Mouse (Mus musculus): ENCODE measurements around the gene Kalrn. TPM values are rescaled to one million over a fixed set of nuclear protein-coding genes. Genes with fewer than 3 reads are reported as not detected.

Kalrn gene
- polyA plus RNA-seq, 1 experiment from 2014 or later: 12.7 TPM

DNA sequence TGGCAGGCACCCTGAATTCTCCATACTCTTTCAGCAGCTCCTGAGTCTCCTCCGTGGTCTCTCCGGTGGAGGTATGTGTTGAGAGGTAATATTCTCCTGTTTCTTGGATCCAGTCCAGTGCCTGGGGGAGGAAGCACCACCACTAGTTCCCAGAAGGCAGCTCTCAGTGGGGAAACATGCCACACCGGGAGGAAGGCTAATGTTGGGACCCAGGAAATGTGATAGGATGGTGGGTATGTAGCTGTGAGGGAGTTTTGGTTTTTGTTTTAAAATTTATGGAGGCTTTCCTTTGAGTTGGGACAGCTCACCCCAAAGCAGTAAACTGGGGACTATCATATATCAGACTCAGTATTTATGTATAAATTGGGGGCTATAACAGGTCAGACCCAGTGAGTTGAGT lies 361.2 kb downstream of the Kalrn start:
- no peak overlapping the region for H3K4me2 ChIP-seq
- no peak for DNase-seq
- no peak for ATAC-seq (ENCODE audit: low read depth)
- no peaks in the 10 kb centered on the region for H3K9me3 ChIP-seq (replicated peaks)
- no peaks in the 10 kb centered on the region for H3K36me3 ChIP-seq
- WGBS (ENCODE audit: insufficient replicate concordance): 71% methylated on average over 3 of the region's 3 CpGs
- H3K27me3 ChIP-seq: no peaks in the 10 kb centered on the region
- H3K27ac ChIP-seq: no peak overlapping the region
- no peak overlapping the region for H3K9ac ChIP-seq
- no peaks in the 10 kb centered on the region; the same call in 1 of the 2 replicates for H3K4me1 ChIP-seq (replicated peaks)
- no peak overlapping the region for H3K4me3 ChIP-seq (replicated peaks)

DNA sequence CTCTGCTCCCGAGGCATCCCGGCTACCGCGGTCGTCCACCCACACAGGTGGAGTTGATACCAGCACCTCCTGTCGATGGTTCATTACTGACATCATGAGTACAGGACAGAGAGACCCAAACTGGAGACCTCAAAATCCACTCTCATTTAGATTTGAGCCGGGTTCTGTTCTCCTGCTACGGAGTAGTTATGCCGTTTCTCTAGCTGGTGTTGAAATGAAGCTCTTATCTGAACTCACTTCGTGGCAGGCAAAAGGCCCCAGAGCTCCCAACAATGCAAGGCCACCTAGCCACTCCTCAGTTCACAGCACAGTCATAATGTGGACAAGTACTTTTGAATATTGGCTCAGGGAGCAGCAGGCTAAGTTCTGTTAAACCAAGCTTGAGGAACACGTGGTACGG lies 362.1 kb downstream of the Kalrn start:
- Histone ChIP-seq H3K4me2 (no peak overlapping the region), H3K9ac (no peak overlapping the region), H3K27ac (no peak overlapping the region), H3K27me3 (no peaks in the 10 kb centered on the region), H3K4me3 (replicated peaks) (no peak overlapping the region), H3K9me3 (replicated peaks) (no peaks in the 10 kb centered on the region), H3K36me3 (no peaks in the 10 kb centered on the region), H3K4me1 (replicated peaks) (no peaks in the 10 kb centered on the region; the same call in 1 of the 2 replicates)
- no peak for DNase-seq
- 53% methylated on average over 12 of the region's 12 CpGs for WGBS (ENCODE audit: insufficient replicate concordance)
- no peak for ATAC-seq (ENCODE audit: low read depth)

DNA sequence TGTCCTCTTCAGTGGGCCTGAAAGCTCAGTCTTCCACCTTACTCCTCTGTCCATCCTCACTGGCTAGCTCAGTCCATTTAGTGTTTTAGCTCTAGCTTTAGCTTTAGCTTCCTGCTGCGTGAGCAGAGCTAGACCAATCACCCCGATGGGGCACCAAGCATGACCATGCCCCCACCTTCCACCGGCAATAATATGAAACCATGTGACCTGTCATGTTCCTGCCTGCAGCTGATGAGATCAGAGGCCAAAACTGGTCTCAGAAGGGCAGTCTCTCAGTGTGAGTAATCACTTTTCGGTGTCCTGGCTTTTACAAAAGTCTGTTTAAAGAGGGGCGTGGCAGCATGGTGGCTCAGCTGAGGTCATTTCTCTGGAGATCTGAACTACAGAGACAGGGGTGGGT lies 364.6 kb downstream of the Kalrn start:
- Histone ChIP-seq H3K4me3 (replicated peaks) (no peak overlapping the region), H3K36me3 (no peaks in the 10 kb centered on the region), H3K4me2 (no peak overlapping the region), H3K27ac (no peak overlapping the region), H3K9ac (no peak overlapping the region), H3K9me3 (replicated peaks) (no peaks in the 10 kb centered on the region), H3K27me3 (no peaks in the 10 kb centered on the region), H3K4me1 (replicated peaks) (no peaks in the 10 kb centered on the region; the same call in 1 of the 2 replicates)
- DNase-seq (no peak), ATAC-seq (ENCODE audit: low read depth) (no peak)
- 45% methylated on average over 5 of the region's 5 CpGs for WGBS (ENCODE audit: insufficient replicate concordance)

DNA sequence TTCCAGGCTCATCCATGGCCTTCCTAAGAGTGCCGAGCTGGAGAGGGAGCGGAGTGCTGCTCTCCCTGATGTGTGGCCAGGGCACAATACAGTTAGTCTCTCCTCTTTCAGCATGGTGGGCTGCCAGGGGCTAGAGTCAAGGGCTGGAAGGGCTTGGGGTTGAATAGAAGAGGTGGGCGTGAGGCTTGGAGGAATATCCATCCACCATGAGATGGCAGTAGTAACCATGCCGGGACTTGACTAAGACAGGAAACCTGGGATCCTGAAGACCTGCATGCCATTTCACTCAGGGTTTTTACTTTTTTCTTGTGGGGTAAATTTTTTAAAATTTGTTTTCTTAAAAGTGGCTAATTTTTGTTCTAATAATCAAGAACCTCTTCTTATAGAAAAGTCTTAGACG lies 365.4 kb downstream of the Kalrn start:
- Histone ChIP-seq H3K9ac (no peak overlapping the region), H3K4me1 (replicated peaks) (no peaks in the 10 kb centered on the region; the same call in 1 of the 2 replicates), H3K36me3 (no peaks in the 10 kb centered on the region), H3K4me3 (replicated peaks) (no peak overlapping the region), H3K4me2 (no peak overlapping the region), H3K27me3 (no peaks in the 10 kb centered on the region), H3K9me3 (replicated peaks) (no peaks in the 10 kb centered on the region), H3K27ac (no peak overlapping the region)
- ATAC-seq (ENCODE audit: low read depth): no peak
- WGBS (ENCODE audit: insufficient replicate concordance): 64% methylated on average over 5 of the region's 5 CpGs
- no peak for DNase-seq

DNA sequence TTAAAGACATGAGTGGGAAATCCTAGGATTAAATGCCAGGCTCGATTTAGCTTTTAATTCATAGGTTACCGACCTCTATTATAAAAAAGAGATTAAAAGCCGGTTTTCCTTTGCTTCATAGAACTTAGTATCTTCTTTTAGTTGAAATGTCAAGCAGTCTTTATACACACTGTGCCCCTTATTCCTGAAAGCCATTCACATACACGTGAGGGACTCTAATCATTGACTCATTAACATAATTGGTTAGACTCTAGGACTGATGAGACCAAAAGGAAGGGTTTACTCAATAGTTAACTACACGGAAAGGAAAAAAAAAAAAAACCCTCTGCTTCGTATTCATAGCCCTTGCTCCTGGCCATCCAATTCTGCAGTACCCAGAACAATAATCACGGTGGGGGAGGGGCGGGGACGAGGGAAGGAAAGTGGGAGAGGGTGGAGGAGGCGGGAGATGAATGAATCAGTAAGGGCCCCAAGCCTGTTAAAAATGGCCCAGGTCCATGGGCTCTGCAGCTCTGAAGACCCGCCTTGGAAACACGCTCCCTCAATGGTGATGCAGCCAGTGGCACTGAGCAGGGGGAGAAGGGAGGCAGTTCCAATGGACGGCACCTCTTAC lies 368.7 kb downstream of the Kalrn start:
- Histone ChIP-seq H3K4me1 (replicated peaks) (no peaks in the 10 kb centered on the region), H3K9ac (no peak overlapping the region), H3K9me3 (replicated peaks) (no peaks in the 10 kb centered on the region), H3K36me3 (no peaks in the 10 kb centered on the region), H3K27me3 (no peaks in the 10 kb centered on the region), H3K27ac (no peak overlapping the region), H3K4me3 (replicated peaks) (no peak overlapping the region), H3K4me2 (no peak overlapping the region)
- DNase-seq: no peak
- ATAC-seq (ENCODE audit: low read depth): no peak
- WGBS (ENCODE audit: insufficient replicate concordance): 63% methylated on average over 13 of the region's 13 CpGs

DNA sequence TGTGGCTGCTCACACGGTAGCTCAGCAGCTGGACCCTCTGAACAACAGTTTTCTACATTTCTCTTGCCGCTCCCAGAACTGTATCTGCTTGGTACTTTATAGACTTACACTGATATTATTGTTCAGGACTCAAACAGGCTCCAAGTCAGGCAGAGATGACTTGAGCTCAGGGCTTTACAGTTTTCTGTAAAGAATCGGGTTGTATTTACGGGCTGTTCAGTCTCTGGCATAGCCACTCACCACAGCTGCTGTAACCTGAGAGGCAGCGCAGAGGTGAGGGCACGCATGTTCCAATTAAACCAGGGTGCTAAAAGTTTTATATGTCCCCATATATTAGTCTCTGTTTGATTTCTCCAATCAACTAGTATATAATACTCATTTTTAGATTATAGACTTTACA lies 373.8 kb downstream of the Kalrn start:
- DNase-seq (no peak), ATAC-seq (ENCODE audit: low read depth) (no peak)
- Histone ChIP-seq H3K27ac (no peak overlapping the region), H3K9me3 (replicated peaks) (no peaks in the 10 kb centered on the region), H3K27me3 (no peaks in the 10 kb centered on the region), H3K4me3 (replicated peaks) (no peak overlapping the region), H3K4me2 (no peak overlapping the region), H3K9ac (no peak overlapping the region), H3K4me1 (replicated peaks) (no peaks in the 10 kb centered on the region), H3K36me3 (no peaks in the 10 kb centered on the region)
- 70% methylated on average over 6 of the region's 6 CpGs for WGBS (ENCODE audit: insufficient replicate concordance)

DNA sequence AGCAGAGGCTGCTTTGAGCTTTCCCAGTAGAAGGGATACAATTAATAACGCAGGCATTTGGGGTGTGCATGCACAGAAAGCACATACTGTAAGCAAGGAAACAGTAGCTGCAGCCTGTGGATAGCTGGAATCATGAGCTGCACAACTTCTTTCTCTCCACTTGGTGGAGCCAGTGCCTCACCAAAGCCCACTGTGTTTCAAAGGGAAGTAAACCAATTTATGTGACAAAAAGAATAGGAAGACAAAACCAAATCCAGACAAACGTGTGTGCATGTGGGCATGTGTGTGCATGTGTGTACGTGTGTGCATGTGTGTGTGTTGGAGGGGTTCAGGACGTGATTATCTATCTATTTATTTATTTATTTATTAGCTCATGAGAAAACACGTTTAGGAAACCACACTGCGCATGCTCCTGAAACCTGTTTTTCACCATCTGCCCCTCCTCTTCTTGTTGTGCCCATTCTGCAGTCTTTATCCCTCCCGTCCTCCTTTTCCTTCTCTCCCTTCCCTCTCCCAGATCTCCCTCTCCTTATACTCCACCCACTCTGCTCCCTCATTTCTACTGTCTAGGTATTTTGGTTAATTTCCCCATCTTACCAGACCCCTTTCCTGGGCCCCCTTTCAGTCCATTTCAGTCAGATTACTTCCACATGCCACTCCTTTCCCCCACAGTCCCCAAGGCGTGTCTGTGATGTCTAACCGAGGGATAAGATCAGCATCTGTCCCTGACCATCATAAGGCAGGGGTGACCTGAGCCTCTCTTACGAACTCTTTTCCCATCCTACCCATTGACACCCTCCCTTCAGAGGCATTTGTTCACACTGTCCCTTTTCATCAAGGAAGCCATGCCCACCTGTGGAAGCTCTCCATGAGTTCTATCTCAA lies 380.1 kb downstream of the Kalrn start:
- no peak for ATAC-seq (ENCODE audit: low read depth)
- no peak overlapping the region for H3K27ac ChIP-seq
- H3K4me3 ChIP-seq (replicated peaks): no peak overlapping the region
- WGBS (ENCODE audit: insufficient replicate concordance): 28% methylated on average over 10 of the region's 10 CpGs
- no peaks in the 10 kb centered on the region for H3K36me3 ChIP-seq
- H3K9ac ChIP-seq: no peak overlapping the region
- no peaks in the 10 kb centered on the region for H3K4me1 ChIP-seq (replicated peaks)
- H3K4me2 ChIP-seq: no peak overlapping the region
- H3K9me3 ChIP-seq (replicated peaks): no peaks in the 10 kb centered on the region
- no peaks in the 10 kb centered on the region for H3K27me3 ChIP-seq
- DNase-seq: no peak

DNA sequence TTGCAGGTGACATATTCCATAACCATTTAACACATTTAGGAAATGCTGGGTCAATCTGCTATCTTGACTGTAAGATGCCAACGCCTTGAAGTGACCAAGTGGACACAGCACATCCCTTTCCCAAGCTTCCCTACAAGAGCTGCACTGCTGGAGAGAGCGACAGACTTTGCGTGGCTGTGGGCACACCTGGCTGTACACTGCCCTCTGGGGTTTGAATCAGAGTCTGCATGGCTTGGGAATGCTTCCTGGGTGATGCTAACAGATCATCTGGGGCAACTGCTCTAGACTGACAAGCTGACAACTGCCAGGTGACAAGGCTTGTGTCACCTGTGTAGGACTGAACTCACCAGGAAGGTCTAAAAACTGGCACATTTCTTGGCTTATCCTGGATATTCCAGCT lies 388.6 kb downstream of the Kalrn start:
- Histone ChIP-seq H3K4me1 (replicated peaks) (no peaks in the 10 kb centered on the region), H3K27ac (no peak overlapping the region), H3K36me3 (no peaks in the 10 kb centered on the region), H3K4me3 (replicated peaks) (no peak overlapping the region), H3K9ac (no peak overlapping the region), H3K9me3 (replicated peaks) (no peaks in the 10 kb centered on the region), H3K27me3 (peaks cover 5% of the 10 kb centered on the region; the same call in 1 of the 2 replicates), H3K4me2 (no peak overlapping the region)
- ATAC-seq (ENCODE audit: low read depth) (no peak), DNase-seq (no peak)
- WGBS (ENCODE audit: insufficient replicate concordance): 46% methylated on average over 3 of the region's 3 CpGs

DNA sequence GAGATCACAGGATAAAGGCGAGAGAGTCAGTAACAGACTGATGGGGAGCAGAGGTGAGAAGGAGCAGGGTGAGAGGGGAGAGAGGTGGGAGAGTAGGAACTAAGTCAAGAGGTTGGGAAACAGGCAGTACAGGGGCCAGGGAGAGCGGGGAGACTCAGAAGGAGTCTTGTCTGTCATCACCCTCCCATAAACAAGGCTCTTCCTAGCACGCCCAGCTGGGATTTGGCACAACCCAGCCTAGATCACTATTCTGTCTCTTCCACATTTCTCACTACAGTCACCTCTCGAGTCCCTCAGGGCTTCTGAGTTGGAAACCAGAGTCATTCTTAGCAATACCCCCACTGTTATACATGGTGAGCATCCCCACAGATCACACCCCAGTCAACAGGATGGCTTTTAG lies 390.1 kb downstream of the Kalrn start:
- H3K4me2 ChIP-seq: no peak overlapping the region
- WGBS (ENCODE audit: insufficient replicate concordance): 43% methylated on average over 4 of the region's 4 CpGs
- no peak overlapping the region for H3K9ac ChIP-seq
- no peak for ATAC-seq (ENCODE audit: low read depth)
- H3K9me3 ChIP-seq (replicated peaks): no peaks in the 10 kb centered on the region
- DNase-seq: no peak
- no peaks in the 10 kb centered on the region for H3K4me1 ChIP-seq (replicated peaks)
- H3K27me3 ChIP-seq: peaks cover 5% of the 10 kb centered on the region; the same call in 1 of the 2 replicates
- no peaks in the 10 kb centered on the region for H3K36me3 ChIP-seq
- no peak overlapping the region for H3K27ac ChIP-seq
- H3K4me3 ChIP-seq (replicated peaks): no peak overlapping the region

DNA sequence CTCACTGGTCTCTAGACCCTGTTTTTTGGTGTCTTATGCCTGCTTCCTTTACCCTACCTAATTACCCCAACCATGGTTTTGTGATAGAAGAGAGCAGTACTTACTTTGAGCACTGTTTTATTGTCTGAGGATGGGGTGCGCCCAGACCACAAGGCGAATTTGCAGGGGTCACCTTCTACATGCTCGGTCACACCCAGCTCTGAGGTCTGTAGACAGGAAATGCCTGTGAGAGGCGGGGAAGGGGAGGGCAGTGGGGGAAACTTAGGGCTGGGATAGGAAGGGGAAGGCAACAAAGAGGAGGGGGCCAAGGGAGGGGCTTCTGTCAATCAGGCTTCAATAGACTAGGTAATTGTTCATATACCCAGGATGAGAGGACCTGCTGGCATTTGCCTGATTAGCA lies 397.7 kb downstream of the Kalrn start:
- 37% methylated on average over 4 of the region's 4 CpGs for WGBS (ENCODE audit: insufficient replicate concordance)
- Histone ChIP-seq H3K27me3 (no peaks in the 10 kb centered on the region), H3K4me1 (replicated peaks) (no peaks in the 10 kb centered on the region), H3K4me2 (no peak overlapping the region), H3K9ac (no peak overlapping the region), H3K9me3 (replicated peaks) (no peaks in the 10 kb centered on the region), H3K36me3 (no peaks in the 10 kb centered on the region), H3K27ac (no peak overlapping the region), H3K4me3 (replicated peaks) (no peak overlapping the region)
- ATAC-seq (ENCODE audit: low read depth) (no peak), DNase-seq (no peak)

DNA sequence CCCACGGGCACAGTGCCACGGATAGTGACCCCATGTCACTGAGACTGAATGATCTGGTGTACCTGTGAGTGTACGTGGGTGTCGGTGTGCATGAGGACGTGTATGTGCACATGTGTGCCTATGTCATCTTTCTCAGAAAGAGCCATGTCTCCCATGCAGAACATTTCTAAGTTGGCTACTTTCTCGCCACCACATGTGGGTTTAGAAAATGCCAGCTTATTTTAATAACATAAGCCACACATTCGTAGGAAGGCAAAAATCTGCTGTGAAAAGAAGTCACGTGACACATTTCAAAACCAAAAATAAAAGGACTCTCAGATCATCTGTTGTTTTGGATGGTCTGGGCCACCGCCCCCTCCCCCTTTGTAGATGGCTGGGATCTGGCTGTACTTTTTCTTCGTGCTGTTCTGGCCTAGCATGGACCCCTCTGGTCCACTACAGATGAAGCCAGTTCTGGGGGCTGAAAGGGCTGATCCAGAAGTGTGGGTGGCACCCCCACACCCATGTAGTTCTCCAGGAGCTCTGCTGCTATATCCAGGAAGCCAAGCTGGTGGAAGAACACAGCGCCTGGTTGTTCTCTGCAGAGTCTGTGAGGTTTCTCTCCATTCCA lies 400.7 kb downstream of the Kalrn start:
- Histone ChIP-seq H3K9ac (no peak overlapping the region), H3K27me3 (no peaks in the 10 kb centered on the region)
- no peak for DNase-seq

More for the DNA sequence above, 400.7 kb downstream of the Kalrn start:
- Histone ChIP-seq H3K36me3 (no peaks in the 10 kb centered on the region), H3K4me2 (no peak overlapping the region), H3K4me1 (replicated peaks) (0 out of 2 replicates have a peak, but pooled peaks cover 3% of the 10 kb centered on the region), H3K27ac (no peak overlapping the region), H3K4me3 (replicated peaks) (no peak overlapping the region), H3K9me3 (replicated peaks) (no peaks in the 10 kb centered on the region)
- ATAC-seq (ENCODE audit: low read depth): no peak
- WGBS (ENCODE audit: insufficient replicate concordance): 64% methylated on average over 11 of the region's 11 CpGs

Data from liver, embryonic 13.5 days (tissue).